Mouse (Mus musculus) hindlimb bud, embryonic 11.5 days (tissue): ENCODE measurements around the gene Wdr63.

Experiments
- DNase-seq: peaks from one replicate; pipeline ENCODE4 v3.0.0-alpha.2; 2012; ENCODE audit warnings: low read depth, low spot score; ENCODE audit errors: extremely low spot score

The Wdr63 gene

DNA sequence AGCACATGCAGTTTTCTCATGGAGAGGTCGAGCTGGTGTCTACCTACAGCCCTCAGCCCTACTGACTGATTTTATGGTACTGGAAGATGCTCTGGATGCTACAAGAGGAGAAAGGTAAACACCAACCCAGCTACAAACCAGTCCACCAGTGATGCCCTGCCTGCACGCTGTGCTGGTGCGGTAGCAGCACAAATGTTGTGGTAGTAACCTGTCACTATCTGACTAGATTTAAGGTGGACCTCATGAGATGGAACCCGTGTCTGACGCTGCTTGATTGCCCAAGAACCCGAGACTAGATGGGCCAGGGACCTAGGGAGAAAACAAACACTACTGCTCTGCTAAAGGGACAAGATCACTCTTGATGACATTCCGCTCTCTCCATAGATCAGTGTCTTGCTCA, 50.8 kb downstream of the Wdr63 start:
- DNase-seq, result no peak

- DNase-seq, result no peak
Observed at GRCm38 (mm10) chr3:146053873-146054272, 54.1 kb downstream of the Wdr63 start.

GRCm38 (mm10) chr3:146053082-146053814, 54.7 kb downstream of the Wdr63 start:
- no peak for DNase-seq

DNA sequence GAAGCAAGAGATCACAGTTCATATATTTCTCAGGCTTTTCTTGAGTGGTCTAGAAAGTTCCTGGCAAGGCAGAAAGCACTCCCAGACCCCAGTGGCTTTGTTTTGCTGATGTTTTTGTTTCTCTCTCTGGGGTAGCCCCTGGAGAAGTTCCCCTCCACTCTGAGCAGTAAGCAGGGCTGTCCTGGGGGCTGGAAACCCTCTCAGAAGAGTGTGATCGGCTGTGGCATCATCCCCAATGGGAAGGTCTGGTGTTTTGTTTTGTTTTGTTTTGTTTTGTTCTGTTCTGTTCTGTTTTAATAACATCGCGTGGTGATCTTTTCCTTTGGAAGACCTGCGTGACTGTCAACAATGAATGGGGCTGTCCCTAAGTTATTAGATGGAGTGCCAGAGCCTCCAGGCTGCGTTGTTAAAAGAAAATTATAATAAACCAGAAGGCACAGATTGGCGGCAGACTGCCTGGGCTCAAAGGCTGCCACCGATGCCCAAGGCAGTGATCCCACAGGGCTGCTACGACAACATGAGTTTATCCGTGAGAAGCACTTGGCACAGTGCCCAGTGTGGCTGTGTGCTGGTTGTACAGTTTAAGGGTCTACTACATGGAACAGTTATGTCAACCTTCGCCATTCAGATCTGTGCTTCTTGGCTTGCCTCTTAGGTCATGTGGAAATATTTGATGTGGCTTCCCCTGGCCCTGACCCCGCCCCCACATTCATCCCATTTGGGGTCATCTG, 56.5 kb downstream of the Wdr63 start:
- no peak for DNase-seq

GRCm38 (mm10) chr3:146049951-146050350, 58.0 kb downstream of the Wdr63 start:
- DNase-seq, result no peak

GRCm38 (mm10) chr3:146047704-146048207, 60.2 kb downstream of the Wdr63 start:
- DNase-seq, result no peak

GRCm38 (mm10) chr3:146046076-146046475, 61.9 kb downstream of the Wdr63 start:
- DNase-seq, result no peak

- DNase-seq, result no peak
Observed at GRCm38 (mm10) chr3:146044977-146045376, 63.0 kb downstream of the Wdr63 start.

DNA sequence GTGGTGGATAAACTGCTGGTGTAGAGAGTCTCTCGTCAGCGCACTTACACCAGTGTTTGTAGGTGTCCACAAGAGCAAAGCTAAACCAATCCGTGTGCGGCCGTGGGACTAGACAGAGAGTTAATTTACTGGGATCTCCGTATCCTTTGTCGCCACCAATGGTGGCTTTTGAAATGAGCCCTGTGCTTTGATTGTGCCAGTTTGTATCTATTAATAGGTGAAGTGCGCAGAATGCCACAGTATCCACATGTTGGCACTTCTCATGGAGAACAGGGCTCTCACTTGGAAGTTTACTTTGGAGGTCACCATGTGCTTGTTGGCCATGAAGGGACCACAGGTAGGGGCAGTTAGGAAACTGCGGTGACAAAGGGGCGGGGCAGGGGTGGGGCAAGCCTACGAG, 66.5 kb downstream of the Wdr63 start:
- no peak for DNase-seq

- no peak for DNase-seq
Observed at GRCm38 (mm10) chr3:146039132-146039903, 68.6 kb downstream of the Wdr63 start.

DNA sequence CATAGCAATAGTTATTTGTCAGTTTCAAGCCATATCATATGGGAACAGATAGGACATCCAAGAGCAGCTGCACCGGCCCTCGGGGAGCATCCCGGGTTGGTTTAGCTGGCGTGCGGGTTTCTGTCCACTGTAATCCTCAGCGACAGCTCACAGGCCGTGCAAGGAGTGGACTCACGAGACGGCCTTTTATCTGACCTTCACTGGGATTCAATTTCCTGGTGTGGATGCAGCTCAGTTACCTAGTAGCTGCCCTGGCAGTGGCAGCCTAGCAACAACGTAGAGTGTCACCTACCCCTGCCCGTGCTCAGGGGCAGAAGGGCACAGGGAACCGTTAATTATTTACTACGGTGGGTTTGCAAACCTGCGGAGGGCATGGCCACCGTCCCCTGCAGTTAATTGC, 70.0 kb downstream of the Wdr63 start:
- DNase-seq, result no peak

- no peak for DNase-seq
Observed at GRCm38 (mm10) chr3:146032976-146033375, 75.0 kb downstream of the Wdr63 start.

DNA sequence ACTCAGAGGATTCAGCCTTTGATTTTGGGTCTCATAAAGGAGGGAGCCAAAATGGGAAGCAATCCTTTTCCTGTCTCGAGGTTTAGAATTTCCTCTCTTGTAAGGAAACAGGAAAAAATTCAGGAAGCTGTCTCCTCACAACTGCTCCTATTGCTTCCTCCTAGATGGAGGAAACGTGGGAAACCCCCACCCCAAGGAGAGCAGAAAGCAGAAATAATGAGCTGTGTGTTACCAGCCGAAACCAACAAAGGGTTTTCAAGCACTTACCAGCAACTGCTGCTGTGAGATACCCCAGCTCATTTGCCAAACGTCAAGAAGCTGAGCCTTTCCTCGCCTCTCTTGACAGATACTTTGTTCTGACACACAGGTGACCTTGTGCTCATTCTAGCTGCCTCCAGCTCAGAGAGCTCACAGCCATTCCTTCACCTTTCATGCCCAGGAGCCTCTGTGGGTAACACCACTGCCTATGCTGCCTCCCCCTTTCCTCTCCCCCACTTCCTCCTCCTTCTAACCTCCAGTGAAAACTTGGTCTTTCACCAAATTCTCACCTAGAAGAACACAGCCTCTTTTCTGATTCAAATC, 77.6 kb downstream of the Wdr63 start:
- DNase-seq, result no peak

DNA sequence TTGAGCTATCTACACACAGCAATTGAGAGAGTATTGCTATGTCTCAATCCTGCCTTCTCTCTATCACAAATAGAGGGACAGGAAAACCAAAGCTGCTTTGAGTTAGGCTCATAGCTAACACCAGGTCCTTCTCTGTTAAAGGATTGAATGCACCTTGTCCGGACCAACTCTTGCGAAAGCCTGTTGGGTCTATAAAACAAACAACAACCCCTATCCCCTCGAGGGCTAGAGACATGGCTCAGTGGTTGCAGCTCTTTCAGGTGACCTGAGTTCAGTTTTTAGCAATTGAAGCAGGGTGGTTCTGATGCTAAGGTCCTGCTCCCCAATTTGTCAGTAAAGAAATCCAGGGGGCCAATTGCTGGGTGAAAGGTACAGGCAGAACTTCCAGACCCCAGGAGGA, 78.7 kb downstream of the Wdr63 start:
- no peak for DNase-seq

GRCm38 (mm10) chr3:146028406-146028805, 79.5 kb downstream of the Wdr63 start:
- DNase-seq, result no peak

- no peak for DNase-seq
Observed at GRCm38 (mm10) chr3:146027116-146027515, 80.8 kb downstream of the Wdr63 start.

GRCm38 (mm10) chr3:146025499-146025898, 82.4 kb downstream of the Wdr63 start:
- DNase-seq, result no peak

- DNase-seq, result no peak
Observed at GRCm38 (mm10) chr3:146024746-146025145, 83.2 kb downstream of the Wdr63 start.

DNA sequence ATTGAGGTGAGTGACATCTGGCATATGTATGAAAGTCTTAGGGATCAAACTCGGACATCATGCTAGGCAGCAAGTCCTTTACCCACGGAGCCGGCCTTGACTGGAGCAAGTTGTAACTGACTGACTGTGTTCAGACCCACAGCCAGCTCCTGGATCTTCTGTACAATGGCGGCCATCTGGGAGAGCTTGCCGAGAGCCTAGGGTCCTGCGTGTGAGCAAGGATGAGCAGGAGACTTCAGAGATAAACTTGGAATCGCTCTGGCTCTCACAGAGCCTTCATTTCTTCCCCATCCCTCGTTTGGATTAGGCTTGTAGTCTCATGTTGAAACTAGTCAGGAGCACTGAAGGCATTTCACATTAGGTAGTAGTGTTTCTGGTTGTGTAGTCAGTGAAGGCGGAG, 85.7 kb downstream of the Wdr63 start:
- no peak for DNase-seq

DNA sequence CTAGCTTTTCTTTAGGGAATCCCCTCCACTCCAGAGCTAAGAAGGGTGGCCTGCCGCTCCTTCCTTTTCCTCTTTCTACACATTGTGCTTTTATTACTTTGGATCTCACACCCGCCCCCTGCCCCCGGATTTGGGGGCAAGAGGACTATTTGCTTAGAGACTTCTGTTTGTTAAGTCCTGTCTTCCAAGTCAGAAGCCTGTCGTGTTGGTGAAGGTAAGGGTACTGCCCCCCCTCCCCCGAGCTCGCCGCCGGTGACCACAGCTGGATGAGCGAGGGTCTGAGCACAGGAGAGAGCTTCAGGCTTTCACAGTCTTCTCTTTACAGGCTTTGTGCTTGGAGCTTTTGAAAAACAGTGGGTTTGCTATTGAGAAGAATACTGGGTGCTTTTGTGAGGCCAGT, 90.4 kb downstream of the Wdr63 start:
- no peak for DNase-seq

GRCm38 (mm10) chr3:146016979-146017378, 91.0 kb downstream of the Wdr63 start:
- DNase-seq, result no peak
